Mouse (Mus musculus) lung, postnatal 4 days (tissue): ENCODE results near the gene Robo2.

ENCODE experiments used
- DNase-seq, 2 experiments: peaks; one replicate each; pipeline ENCODE4 v3.0.0; 2021

Robo2 gene

GRCm38 (mm10) chr16:74321666-74322371 lies 89.8 kb downstream of the Robo2 start:
- no peak for DNase-seq

DNA sequence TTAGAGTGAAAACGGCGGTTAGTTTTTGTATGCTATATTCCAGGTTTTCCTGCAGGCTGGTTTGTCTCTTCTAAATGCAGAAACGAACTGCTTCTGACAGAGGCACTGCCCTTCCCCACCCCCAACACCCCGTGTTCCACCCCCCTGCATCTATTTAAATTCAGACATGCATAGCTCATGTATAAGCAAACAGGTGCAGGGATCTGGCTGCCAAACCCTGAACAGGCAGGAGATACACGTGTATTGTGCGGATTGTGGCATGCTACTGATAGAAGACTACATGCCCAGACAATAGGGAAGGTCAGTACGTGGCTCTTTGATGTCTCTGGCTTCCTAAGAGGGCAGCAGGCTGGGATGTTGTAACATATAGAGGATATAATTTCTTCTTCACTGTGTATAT lies 95.5 kb downstream of the Robo2 start:
- DNase-seq, result no peak

GRCm38 (mm10) chr16:74313222-74313621 lies 98.4 kb downstream of the Robo2 start:
- DNase-seq, result no peak

- no peak for DNase-seq
Observed at GRCm38 (mm10) chr16:74307543-74307887, 104.1 kb downstream of the Robo2 start.

DNA sequence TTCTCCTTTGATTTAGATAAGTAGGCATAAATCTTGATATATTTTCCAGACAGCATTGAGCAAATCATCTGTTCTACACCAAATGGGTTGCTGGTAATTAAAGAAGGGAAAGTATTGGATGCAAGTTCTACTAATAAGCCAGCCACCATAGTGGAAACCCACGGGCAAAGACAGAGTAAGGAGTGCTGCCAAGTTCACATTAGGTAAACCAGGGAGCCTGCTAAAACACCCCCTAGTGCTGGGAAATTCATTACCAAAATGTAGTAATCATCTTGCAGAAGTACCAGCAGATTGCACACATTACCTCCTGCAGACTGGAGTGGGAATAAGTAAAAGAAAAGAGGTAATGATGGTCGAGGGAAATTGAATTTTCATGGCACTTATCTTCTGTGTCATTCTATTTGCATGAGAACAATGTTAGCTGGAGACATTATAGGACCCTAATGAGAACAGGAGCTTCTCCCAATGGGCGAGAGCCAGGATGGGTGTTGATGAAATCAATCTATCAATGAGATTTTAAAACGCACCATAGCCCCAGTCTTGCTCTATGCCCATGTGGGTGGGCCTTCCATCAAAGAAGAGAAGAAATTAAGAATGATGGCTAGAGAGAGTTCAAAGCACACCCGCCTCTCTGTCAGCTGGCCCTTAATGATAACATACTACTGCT lies 104.6 kb downstream of the Robo2 start:
- no peak for DNase-seq

- DNase-seq, result no peak
Observed at GRCm38 (mm10) chr16:74287878-74288277, 123.7 kb downstream of the Robo2 start.

DNA sequence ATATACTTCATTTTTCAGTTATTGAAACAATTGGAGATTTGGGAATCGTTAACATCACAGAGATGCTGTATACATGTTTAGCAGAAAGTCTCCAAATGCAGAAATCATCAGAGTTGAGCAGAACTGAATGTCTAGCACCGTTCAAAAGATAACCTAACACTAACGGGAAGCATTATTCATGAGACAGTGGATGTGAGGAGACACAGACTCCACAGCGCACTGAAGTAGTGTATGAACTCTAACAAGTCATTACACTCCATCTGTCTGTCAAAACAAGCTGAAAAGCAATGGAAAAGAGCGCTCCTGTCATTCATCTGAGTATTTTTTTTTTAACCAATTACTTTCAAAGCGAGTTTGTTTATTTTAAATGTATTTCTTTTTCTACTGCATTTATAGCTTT lies 129.1 kb downstream of the Robo2 start:
- no peak for DNase-seq

GRCm38 (mm10) chr16:74276855-74277573 lies 134.6 kb downstream of the Robo2 start:
- no peak for DNase-seq

- DNase-seq, result no peak
Observed at GRCm38 (mm10) chr16:74274596-74274995, 137.0 kb downstream of the Robo2 start.

DNA sequence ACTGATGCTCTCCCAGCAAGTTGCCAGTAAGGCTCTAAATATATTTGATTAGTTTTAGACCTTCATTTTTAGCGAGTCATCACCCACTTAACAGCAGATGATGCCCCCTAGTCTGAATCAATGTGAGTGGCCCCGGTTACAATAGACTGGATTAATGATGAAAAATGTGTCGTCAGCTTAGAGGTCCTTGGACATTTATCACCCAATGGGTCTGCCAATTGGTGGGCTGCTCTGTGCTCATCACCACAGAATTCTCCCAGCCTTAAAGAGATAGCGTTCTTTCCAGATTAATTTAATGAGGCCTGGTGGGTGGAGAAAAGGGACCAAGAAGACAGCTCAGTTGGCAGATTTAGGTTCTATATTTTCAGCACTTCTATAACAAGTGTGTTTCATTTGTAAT lies 138.6 kb downstream of the Robo2 start:
- DNase-seq, result no peak

- no peak for DNase-seq
Observed at GRCm38 (mm10) chr16:74258241-74258640, 153.4 kb downstream of the Robo2 start.

GRCm38 (mm10) chr16:74244452-74244851 lies 167.2 kb downstream of the Robo2 start:
- no peak for DNase-seq

- no peak for DNase-seq
Observed at GRCm38 (mm10) chr16:74241534-74241933, 170.1 kb downstream of the Robo2 start.

GRCm38 (mm10) chr16:74237411-74237930 lies 174.2 kb downstream of the Robo2 start:
- DNase-seq, result no peak

DNA sequence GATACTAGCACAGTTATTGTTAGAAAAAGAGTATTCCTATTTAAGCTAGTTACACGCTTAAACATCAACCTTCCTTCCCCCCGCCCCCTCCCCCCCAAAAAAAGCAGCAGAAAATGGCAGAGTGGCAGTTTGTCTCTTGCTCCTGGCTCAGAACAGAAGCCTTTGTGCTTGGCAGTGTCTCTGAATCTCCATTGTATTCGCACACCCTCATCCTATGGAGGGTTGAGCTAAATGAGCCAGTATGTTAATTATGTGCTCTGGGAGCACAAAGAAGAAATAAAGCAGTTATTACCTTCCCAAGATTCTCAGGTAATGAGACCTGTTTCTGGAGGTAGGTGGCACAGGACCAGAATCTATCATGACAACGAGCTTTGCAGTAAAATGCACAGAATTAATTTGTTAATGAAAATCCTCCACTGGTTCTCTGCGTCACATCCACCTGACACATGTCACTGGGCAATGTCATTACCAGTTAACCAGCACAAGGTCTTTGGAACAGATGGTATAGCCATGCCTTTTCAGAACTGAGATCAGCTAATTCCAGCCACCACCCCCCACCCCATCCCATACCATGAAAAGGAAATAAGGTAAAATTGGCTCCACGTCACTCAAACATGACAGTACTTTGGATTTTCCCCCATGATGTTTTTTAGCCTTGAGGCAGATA lies 177.1 kb downstream of the Robo2 start:
- no peak for DNase-seq

DNA sequence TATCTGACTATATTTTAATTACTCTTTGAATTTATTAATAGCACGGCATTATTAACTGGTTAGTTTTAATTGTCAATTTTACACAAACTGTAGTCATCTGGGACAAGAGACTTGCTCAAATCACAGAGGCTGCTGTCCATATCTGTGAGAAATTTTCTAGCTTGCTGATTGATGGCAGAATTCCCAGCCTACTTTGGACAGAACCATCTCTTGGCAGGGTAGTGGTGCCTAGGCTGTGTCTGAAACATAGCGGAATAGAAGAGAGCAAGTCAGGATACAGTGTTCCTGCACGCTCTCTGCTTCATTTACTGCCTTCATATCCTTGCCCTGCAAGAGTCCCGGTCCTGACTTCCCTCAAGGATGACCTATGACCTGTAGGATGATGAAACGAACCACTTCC lies 178.0 kb downstream of the Robo2 start:
- DNase-seq, result no peak

GRCm38 (mm10) chr16:74227285-74227684 lies 184.3 kb downstream of the Robo2 start:
- DNase-seq, result no peak

GRCm38 (mm10) chr16:74225423-74226272 lies 186.0 kb downstream of the Robo2 start:
- DNase-seq, result no peak

DNA sequence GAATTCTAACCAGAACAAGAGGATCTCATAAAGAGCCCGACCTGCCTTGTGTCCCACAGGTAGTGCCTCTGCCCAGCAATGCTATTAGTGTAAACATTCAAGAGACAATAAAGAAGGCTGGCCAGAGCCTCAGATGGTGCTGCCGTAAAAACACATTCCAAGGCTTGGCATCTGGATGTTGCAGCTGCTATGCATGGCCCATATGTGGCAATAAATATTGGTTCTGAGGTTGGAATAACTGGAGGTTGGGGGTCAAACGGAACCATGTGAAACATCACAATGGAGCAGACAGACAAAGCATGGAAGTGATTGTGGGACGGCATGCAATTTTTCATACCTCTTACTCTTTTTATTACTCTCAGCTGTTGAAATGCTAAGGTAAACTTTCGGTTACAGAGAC lies 189.1 kb downstream of the Robo2 start:
- DNase-seq, result no peak

- no peak for DNase-seq
Observed at GRCm38 (mm10) chr16:74216879-74217415, 194.7 kb downstream of the Robo2 start.

- DNase-seq, result peak in 1 of 2 experiments; percentile 19
Observed at GRCm38 (mm10) chr16:74215791-74216190, 195.8 kb downstream of the Robo2 start.

- no peak for DNase-seq
Observed at GRCm38 (mm10) chr16:74200705-74201104, 210.9 kb downstream of the Robo2 start.
